Mouse (Mus musculus) stomach, embryonic 14.5 days (tissue): ENCODE data around the gene Nifk. TPM values are rescaled to one million over a fixed set of nuclear protein-coding genes. Genes with fewer than 3 reads are reported as not detected.

Source experiments
- ATAC-seq: fragments of 200-750 bp; cut with Nextera tagmentation; 2 replicates; pipeline ENCODE4 v1.8.0; 2017; ENCODE audit warnings: low read depth, moderate TSS enrichment; ENCODE audit not compliant: insufficient number of reproducible peaks, insufficient read depth, low FRiP score
- H3K27ac ChIP-seq: fragments of 300-500 bp; sonication (generic); 2 replicates; pipeline ENCODE4 v1.5.1; 2014; ENCODE audit warnings: mild to moderate bottlenecking, low read length, moderate library complexity, mixed read lengths
- H3K27me3 ChIP-seq: fragments of 300-500 bp; sonication (generic); 2 replicates; pipeline ENCODE4 v1.6.1; 2014; ENCODE audit warnings: low read length, control low read depth, mixed read lengths; ENCODE audit not compliant: control insufficient read depth, insufficient read depth
- H3K36me3 ChIP-seq: fragments of 300-500 bp; sonication (generic); 2 replicates; pipeline ENCODE4 v1.6.1; 2014; ENCODE audit warnings: mild to moderate bottlenecking, control low read depth, low read length, moderate library complexity, mixed read lengths; ENCODE audit not compliant: control insufficient read depth, insufficient read depth
- H3K4me1 ChIP-seq: fragments of 300-500 bp; sonication (generic); 2 replicates; pipeline ENCODE4 v1.6.1; 2014; ENCODE audit warnings: low read length, control low read depth, mixed read lengths; ENCODE audit not compliant: control insufficient read depth, insufficient read depth
- H3K4me2 ChIP-seq: fragments of 300-500 bp; sonication (generic); replicated peaks from 2 replicates; pipeline ENCODE4 v1.6.1; 2014; ENCODE audit warnings: low read depth, low read length, control low read depth
- H3K4me3 ChIP-seq: fragments of 300-500 bp; sonication (generic); 2 replicates; pipeline ENCODE4 v1.5.1; 2014; ENCODE audit warnings: low read depth, low read length, control low read depth
- H3K9ac ChIP-seq: fragments of 300-500 bp; sonication (generic); replicated peaks from 2 replicates; pipeline ENCODE4 v1.6.1; 2014; ENCODE audit warnings: low read depth, mild to moderate bottlenecking, control low read depth, low read length, moderate library complexity, mixed read lengths
- H3K9me3 ChIP-seq: fragments of 300-500 bp; sonication (generic); 2 replicates; pipeline ENCODE4 v1.6.1; 2016; ENCODE audit warnings: low read depth, low read length, control low read depth; ENCODE audit not compliant: control insufficient read depth
- WGBS: fragments of 180-500 bp; shearing (Covaris S2); extraction: QIAGEN DNeasy Blood & Tissue Kit; methylation state at CpG from one replicate; pipeline ENCODE4 v1.1.7; 2014; 5-methylcytosine and 5-hydroxymethylcytosine counted together
- polyA plus RNA-seq: library from polyadenylated mRNA; unstranded; fragments of >200 nt; fragmentation: Nextera tagmentation; extraction: Ambion mirVana; gene quantifications from 2 replicates; pipeline ENCODE4 v1.2.1, GENCODE M21; 2014

Gene Nifk
- polyA plus RNA-seq, 1 experiment from 2014 or later = 72.3 TPM

DNA sequence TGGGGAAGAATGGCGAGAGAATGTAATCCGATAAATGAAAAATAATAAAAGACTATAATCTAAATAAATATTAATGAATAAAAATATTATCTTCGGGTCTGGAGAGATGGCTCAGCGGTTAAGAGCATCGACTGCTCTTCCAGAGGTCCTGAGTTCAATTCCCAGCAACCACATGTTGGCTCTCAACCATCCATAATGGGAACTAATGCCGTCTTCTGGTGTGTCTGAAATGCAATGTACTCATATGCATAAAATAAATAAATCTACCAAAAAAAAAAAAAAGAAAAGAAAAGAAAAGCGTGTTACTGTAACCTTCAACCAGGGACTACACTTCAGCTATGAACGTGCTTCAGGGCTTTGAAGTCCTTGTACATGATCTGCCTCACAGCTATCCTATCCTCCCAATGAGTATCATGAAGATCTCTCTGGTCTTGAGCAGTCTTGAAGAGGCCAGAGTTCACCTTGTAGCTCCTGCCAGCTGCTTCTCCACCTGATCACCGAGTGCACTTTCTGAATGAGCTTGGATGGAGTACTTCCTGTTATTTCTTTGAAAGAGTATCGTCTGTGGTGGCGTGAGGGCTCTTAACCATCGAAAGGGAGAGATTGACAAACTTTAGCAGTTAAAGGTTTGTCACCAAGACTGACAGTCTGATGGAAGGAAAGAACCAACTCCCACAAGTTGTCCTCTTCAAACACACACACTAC lies 9.9 kb upstream of the Nifk start, which contains the start of gene Tsn:
Gene Tsn (minus strand): TSS at position 118 of the 705 bp plus-strand sequence.
- Histone ChIP-seq H3K27ac (peak within 1 kb of the TSS; percentile 92), H3K27me3 (no peaks in the 10 kb centered on the region), H3K4me3 (peak within 1 kb of the TSS; percentile 90), H3K36me3 (peaks cover 10% of the 10 kb centered on the region), H3K4me2 (peak within 1 kb of the TSS; percentile 76), H3K4me1 (peaks cover 7% of the 10 kb centered on the region; the same call in 1 of the 2 replicates), H3K9ac (peak within 1 kb of the TSS; percentile 89), H3K9me3 (no peaks in the 10 kb centered on the region)
- 0 out of 2 replicates have a peak, but pooled peaks have one; percentile 12 for ATAC-seq
- 50% methylated on average over 12 of the region's 12 CpGs for WGBS

- Histone ChIP-seq H3K36me3 (peaks cover 21% of the 10 kb centered on the region), H3K4me1 (peaks cover 9% of the 10 kb centered on the region; the same call in 1 of the 2 replicates), H3K9ac (no peak overlapping the region), H3K27me3 (no peaks in the 10 kb centered on the region), H3K9me3 (no peaks in the 10 kb centered on the region), H3K27ac (no peak overlapping the region), H3K4me2 (no peak overlapping the region), H3K4me3 (no peak overlapping the region)
- no peak for ATAC-seq
- 70% methylated on average over 2 of the region's 2 CpGs for WGBS
Measured at GRCm38 (mm10) chr1:118320696-118321095, 943 bp upstream of the Nifk start.

DNA sequence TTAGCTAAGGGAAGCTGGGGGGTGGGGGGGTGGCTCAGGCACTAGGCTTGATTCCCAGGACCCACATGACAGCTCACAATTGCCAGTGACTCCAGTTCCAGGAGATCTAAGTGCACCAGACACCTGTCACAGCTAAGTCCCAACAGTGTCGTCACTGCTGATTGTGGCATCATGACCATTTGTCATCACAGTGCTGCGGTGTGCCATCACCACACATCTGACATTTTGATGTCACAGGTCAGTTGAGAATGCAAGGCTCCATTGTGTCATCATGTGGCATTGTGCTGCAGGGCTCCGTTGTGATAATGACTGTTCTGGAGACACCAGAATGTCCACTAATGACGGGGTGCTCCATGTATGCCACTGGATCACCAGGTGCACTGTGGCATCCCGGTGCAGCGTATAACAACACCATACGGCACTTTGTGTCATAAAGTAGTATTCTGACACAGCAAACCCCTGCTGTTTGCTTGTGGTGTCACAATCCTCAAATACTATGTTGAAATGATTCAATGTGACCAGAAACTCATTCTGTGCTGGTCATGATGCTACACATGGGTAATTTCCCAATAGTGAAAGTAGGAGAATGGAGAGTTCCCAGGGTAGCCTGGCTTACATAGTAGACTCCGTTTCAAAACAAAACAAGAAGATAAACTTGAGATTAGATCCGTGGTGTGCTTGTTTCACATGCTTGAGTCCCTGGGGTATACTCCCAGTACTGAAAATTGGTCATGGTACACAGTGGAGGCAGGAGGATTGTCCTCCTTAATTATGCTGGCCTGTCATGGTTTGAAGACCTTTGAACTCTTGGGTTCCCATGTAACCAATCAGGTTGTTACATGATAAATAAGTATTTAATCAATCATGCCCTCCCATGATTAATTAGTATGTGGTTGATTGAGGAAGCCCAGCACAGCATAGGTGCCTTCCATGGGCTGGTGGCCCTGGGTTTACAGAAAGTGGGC lies 13.4 kb downstream of the Nifk start:
- WGBS = 86% methylated on average over 9 of the region's 9 CpGs
- ATAC-seq = peak; percentile 28; the same call in 1 of the 2 replicates

GRCm38 (mm10) chr1:118335847-118336246 lies 14.2 kb downstream of the Nifk start:
- Histone ChIP-seq H3K9ac (no peak overlapping the region), H3K9me3 (no peaks in the 10 kb centered on the region), H3K36me3 (peaks cover 36% of the 10 kb centered on the region), H3K27ac (no peak overlapping the region), H3K4me3 (no peak overlapping the region), H3K4me2 (no peak overlapping the region), H3K27me3 (no peaks in the 10 kb centered on the region), H3K4me1 (no peaks in the 10 kb centered on the region)
- no peak for ATAC-seq

More for the DNA sequence above, 13.4 kb downstream of the Nifk start:
- H3K9me3 ChIP-seq = no peaks in the 10 kb centered on the region
- H3K4me3 ChIP-seq = no peak overlapping the region
- peaks cover 44% of the 10 kb centered on the region for H3K36me3 ChIP-seq
- no peak overlapping the region for H3K27ac ChIP-seq
- no peaks in the 10 kb centered on the region for H3K4me1 ChIP-seq
- H3K4me2 ChIP-seq = no peak overlapping the region
- no peaks in the 10 kb centered on the region for H3K27me3 ChIP-seq
- H3K9ac ChIP-seq = no peak overlapping the region

DNA sequence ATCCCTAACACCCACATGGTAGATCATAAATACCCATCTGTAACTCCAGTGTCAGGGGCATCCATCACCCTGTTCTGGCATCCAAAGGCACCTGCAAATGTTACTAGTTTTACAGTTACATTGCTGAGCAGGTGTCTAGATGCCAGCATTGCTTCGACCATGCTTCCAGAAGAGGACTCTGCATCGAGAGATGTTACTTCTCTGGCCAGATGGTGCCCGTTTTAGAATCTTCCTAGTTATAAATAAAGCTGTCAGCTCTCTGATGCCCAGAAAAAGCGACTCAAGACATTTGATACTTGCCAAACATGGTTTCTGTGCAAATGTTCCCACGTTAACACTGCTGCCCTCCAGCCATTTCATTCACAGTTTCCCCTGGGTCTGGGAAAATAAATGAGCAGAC lies 16.3 kb downstream of the Nifk start:
- 65% methylated on average over 5 of the region's 5 CpGs for WGBS
- no peak for ATAC-seq

GRCm38 (mm10) chr1:118343649-118344435 lies 22.2 kb downstream of the Nifk start:
- Histone ChIP-seq H3K9me3 (no peaks in the 10 kb centered on the region), H3K9ac (no peak overlapping the region), H3K4me1 (no peaks in the 10 kb centered on the region), H3K4me2 (no peak overlapping the region), H3K27me3 (no peaks in the 10 kb centered on the region), H3K36me3 (no peaks in the 10 kb centered on the region), H3K27ac (no peak overlapping the region), H3K4me3 (no peak overlapping the region)
- 27% methylated on average over 6 of the region's 6 CpGs for WGBS
- no peak for ATAC-seq

More for the DNA sequence above, 16.3 kb downstream of the Nifk start:
- no peak overlapping the region for H3K4me3 ChIP-seq
- peaks cover 16% of the 10 kb centered on the region for H3K36me3 ChIP-seq
- no peaks in the 10 kb centered on the region for H3K9me3 ChIP-seq
- H3K4me2 ChIP-seq = no peak overlapping the region
- H3K4me1 ChIP-seq = no peaks in the 10 kb centered on the region
- no peak overlapping the region for H3K27ac ChIP-seq
- H3K27me3 ChIP-seq = no peaks in the 10 kb centered on the region
- no peak overlapping the region for H3K9ac ChIP-seq

- Histone ChIP-seq H3K9me3 (no peaks in the 10 kb centered on the region), H3K27ac (no peak overlapping the region), H3K27me3 (no peaks in the 10 kb centered on the region), H3K9ac (no peak overlapping the region), H3K4me1 (no peaks in the 10 kb centered on the region), H3K36me3 (no peaks in the 10 kb centered on the region), H3K4me2 (no peak overlapping the region), H3K4me3 (no peak overlapping the region)
- no peak for ATAC-seq
- 77% methylated on average over 3 of the region's 3 CpGs for WGBS
Measured at GRCm38 (mm10) chr1:118349922-118350321, 28.3 kb downstream of the Nifk start.
